Mouse (Mus musculus) gastrocnemius, adult 2 months (tissue): ENCODE results near the gene Parp9. TPM values are rescaled to one million over a fixed set of nuclear protein-coding genes. Genes with fewer than 3 reads are reported as not detected.
"Not testable (repeated sequence)": the region's sequence is repeated elsewhere in the genome, so short reads cannot be mapped to it uniquely, and the experiment has no call there.

Source experiments
- DNase-seq: peaks from one replicate; pipeline ENCODE4 v3.0.0; 2022
- H3K27ac ChIP-seq: fragments of 200-600 bp; 2 replicates; pipeline ENCODE4 v1.8.1; 2022; ENCODE audit warnings: mild to moderate bottlenecking
- H3K4me3 ChIP-seq: fragments of 200-600 bp; 2 replicates; pipeline ENCODE4 v1.8.1; 2022; ENCODE audit warnings: mild to moderate bottlenecking, moderate library complexity
- CTCF ChIP-seq: fragments of 200-600 bp; IDR thresholded peaks from 2 replicates; pipeline ENCODE4 v1.8.1; 2022; ENCODE audit warnings: antibody characterized with exemption, mild to moderate bottlenecking, moderate library complexity
- intact Hi-C: fragments of 180-260 bp; cut with DNase I; formaldehyde crosslinking; loops from one replicate; pipeline ENCODE4 v1.15.1; 2025
- total RNA-seq, 2 experiments: library from RNA; stranded (reverse); gene quantifications; 2 replicates each; pipeline ENCODE4 v1.2.3; 2021

The Parp9 gene
- total RNA-seq, 2 experiments from 2014 or later = 3.7 to 4.9 TPM

DNA sequence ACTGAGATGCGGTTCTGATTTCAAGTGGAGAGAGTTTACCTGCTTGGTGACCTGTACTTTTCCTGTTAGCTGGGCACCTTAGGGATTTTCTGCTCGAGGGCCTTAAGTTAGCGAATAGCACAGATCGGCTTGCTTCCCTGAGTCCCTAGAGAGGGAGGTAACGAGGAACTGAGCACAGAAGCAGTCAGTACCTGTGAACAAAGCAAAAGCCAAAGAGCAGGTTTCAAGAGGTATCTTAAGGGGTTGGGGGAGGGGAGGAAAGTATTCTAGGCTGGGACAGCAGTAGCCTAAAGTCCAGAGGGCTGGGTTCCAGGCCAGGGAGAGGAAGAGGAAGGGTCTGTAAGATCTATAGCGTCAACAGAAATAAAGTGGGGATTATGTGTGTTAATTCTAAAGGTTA, 991 bp downstream of the Parp9 start:
- Histone ChIP-seq H3K27ac (peak overlapping the region; percentile 91), H3K4me3 (peak overlapping the region; percentile 90)
- intact Hi-C loops = loop anchor here (1.0 to 10.0 kb wide), 2 partner anchors 65 to 204 kb away; no protein-coding TSS in a partner anchor
- peak; percentile 23 for DNase-seq
- no peak for TF ChIP-seq CTCF

- Histone ChIP-seq H3K4me3 (peak overlapping the region; percentile 90), H3K27ac (peak overlapping the region; percentile 91)
- intact Hi-C loops = loop anchor here (1.0 to 10.0 kb wide), 2 partner anchors 65 to 205 kb away; no protein-coding TSS in a partner anchor
- DNase-seq = peak; percentile 86
- TF ChIP-seq CTCF = peak; percentile 93
These were observed 1.4 kb downstream of the Parp9 start for GRCm38 (mm10) chr16:35939690-35940089.

DNA sequence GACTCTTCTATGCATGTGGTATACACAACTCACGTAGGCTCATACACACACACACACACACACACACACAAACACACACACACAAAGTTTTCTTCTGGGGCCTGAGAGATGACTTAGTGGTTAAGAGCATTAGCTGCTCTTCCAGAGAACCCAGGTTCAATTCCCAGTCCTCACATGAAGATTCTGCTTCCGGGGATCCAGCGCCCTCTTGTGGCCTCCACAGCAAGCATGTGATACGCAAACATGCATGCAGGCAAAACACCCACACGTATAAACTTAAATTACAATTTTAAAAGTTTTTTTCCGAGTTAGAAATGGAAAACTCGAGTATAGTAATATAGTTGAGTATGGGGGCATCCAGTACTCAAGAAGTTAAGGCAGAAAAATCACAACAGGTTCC, 3.1 kb downstream of the Parp9 start:
- no peak overlapping the region for H3K27ac ChIP-seq
- intact Hi-C loops = no loop called here
- TF ChIP-seq CTCF = peak; percentile 53
- no peak overlapping the region for H3K4me3 ChIP-seq
- DNase-seq = peak; percentile 27

DNA sequence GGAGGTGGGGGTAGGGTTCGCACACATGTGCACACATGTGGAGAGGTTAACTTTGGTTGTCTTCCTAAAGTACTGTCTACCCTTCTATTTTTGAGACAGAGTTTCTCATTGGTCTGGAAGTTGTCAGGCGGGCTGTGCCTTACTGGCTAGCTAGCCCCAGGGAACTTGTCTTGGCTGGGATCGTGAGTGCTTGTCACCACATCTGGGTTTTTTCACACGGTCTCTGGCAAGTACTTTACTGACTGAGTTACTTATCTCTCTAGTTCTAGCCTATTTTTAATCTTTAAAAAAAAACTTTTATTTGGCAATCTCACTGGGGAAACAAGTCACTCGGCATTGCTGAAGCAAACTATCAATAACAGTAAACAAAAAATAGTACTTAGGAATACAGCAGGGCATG, 11.0 kb downstream of the Parp9 start:
- Histone ChIP-seq H3K27ac (peak overlapping the region; percentile 69), H3K4me3 (no peak overlapping the region; the same call in 1 of the 2 replicates)
- peak; percentile 52 for DNase-seq
- no peak for TF ChIP-seq CTCF
- intact Hi-C loops = no loop called here

GRCm38 (mm10) chr16:35951216-35951615, 12.9 kb downstream of the Parp9 start:
- H3K4me3 ChIP-seq = no peak overlapping the region
- no peak overlapping the region for H3K27ac ChIP-seq
- TF ChIP-seq CTCF = no peak
- intact Hi-C loops = no loop called here
- no peak for DNase-seq

DNA sequence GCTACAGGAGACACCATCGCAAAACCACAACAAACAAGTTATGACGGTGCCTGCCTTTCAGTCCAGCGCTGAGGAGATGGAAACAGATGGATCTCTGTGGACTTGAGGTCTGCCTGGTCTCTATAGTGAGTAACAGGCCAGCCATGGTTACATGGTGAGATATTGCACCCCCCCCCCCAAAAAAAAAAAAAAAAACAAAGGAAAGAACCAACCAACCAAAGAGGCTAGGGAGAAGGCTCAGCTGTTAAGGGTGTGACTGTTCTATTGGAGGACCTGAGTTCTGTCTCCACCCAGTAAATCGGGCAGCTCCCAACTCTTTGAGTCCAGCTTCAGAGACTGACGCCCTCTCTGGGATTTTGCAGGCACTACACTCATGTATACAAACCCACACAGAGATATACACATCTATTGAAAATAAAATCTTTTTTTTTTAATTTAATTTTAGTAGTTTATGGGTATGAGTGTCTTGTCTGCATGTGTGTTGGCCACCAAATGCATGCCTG, 14.4 kb downstream of the Parp9 start:
- H3K27ac ChIP-seq = no peak overlapping the region
- no peak overlapping the region for H3K4me3 ChIP-seq
- TF ChIP-seq CTCF = no peak
- no peak for DNase-seq
- intact Hi-C loops = no loop called here

GRCm38 (mm10) chr16:35965991-35966390, 27.7 kb downstream of the Parp9 start:
- H3K4me3 ChIP-seq, intact Hi-C loops, DNase-seq: not testable (repeated sequence)

DNA sequence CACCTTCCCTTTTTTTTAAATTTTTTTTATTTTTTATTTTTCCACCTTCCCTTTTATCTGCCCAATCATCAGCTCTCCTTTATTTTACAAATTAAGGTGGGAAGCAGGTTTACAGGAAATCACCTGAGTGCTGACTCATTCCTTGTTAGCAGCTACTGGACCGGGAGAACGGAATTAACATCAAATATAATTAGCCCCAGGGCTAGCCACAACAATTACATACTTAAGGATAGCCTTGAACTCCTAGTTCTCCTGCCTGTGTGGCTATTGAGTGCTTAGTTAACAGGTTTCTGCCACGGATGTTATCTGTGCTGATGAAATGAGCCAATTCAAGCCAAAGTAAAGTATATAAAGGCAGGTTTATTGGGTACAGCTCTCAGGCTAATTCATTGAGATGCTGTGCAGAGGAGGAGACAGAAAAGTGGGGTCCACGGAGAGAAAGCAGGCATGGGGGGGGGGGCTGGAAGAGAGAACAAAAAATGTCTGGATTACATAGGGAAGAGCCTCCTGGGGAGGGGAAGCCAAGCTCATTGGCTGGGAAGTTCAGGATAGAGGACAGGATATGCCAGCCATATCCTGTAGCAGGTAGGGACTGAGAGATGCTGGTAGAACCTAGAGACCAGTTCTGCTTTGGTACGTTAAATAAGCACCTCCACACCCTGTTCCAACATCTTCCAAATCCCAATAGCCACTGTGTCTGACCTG, 28.3 kb downstream of the Parp9 start:
- TF ChIP-seq CTCF = no peak
- no peak overlapping the region for H3K27ac ChIP-seq
- DNase-seq = no peak
- intact Hi-C loops = no loop called here
- no peak overlapping the region for H3K4me3 ChIP-seq

More at GRCm38 (mm10) chr16:35965991-35966390, 27.7 kb downstream of the Parp9 start:
- not testable (repeated sequence) for H3K27ac ChIP-seq

DNA sequence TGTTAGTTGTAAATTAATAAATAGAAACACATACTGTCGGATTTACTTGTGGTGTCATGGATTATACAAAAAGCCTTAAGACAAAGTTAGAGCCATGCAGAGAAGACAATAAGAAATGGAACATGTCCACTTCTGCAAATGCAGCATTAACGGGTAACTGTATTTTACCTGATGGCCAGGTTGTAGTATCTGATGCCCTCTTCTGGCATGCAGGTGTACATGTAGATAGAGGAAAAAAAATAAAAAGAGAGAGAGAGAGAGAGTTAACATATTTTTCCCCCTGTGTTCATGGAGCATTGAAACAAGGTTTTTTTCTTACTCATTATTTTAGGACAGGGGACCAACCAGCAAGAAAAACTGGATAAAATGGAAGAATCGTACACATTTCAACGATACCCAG, 29.0 kb downstream of the Parp9 start:
- Histone ChIP-seq H3K4me3 (no peak overlapping the region), H3K27ac (no peak overlapping the region)
- intact Hi-C loops = no loop called here
- no peak for DNase-seq
- TF ChIP-seq CTCF = peak; percentile 18; the same call in 1 of the 2 replicates

GRCm38 (mm10) chr16:35968149-35968548, 29.9 kb downstream of the Parp9 start:
- intact Hi-C loops = no loop called here
- no peak for TF ChIP-seq CTCF
- Histone ChIP-seq H3K27ac (peak overlapping the region; percentile 40), H3K4me3 (no peak overlapping the region)
- DNase-seq = no peak

DNA sequence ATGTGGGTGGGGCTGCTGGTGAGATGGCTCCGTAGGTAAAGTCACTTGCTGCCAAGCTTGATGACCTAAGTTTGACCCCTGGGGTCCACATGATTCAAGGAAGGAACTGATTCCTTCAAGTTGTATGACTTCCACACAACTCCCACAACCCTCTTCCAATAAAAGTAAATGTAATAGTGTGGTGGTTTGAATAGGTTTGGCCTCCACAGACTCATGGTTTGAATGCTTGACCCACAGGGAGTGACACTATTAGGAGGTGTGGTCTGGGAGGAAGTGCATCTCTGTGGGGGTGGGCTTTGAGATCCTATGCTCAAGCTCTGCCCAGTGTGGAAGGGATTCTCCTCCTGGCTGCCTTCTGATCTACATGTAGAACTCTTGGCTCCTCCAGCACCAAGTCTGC, 35.8 kb downstream of the Parp9 start:
- no peak for DNase-seq
- no peak for TF ChIP-seq CTCF
- Histone ChIP-seq H3K4me3 (no peak overlapping the region), H3K27ac (no peak overlapping the region)
- intact Hi-C loops = no loop called here

DNA sequence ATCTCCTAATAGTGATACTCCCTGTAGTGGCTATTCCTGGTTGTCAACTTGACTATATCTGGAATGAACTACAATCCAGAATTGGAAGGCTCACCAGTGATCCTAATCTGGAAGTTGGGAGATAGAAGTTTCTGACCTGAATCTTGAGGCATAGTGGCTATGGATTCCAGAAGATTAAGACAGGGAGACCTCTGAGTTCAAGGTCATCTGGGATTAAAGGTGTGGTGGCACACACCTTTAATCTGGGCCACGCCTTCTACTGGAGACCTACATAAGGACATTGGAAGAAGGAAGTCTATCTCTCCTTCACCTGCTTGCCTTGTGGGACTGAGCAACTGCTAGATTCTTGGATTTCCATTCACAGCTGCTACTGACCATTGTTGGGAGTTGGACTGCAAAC, 40.2 kb downstream of the Parp9 start, which contains the start of gene Kpna1:
Kpna1 (plus strand) TSS at position 301 of the 400 bp plus-strand sequence.
- intact Hi-C loops, H3K4me3 ChIP-seq, DNase-seq, H3K27ac ChIP-seq: not testable (repeated sequence)

DNA sequence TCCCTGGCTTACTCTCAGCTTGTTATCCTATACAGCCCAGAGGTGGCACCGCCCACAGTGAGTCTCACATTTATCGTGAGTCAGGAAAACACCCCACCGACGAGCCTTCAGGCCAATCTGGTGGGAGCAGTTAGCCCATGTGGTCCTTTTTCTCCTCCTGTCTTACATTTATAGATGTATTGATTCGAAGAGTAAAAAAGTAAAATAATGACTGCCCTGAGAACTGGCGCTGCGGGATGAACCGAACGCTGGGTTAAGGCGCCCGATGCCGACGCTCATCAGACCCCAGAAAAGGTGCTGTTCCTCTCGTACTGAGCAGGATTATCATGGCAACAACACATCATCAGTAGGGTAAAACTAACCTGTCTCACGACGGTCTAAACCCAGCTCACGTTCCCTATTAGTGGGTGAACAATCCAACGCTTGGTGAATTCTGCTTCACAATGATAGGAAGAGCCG, 43.1 kb downstream of the Parp9 start:
- no peak for TF ChIP-seq CTCF
- intact Hi-C loops = no loop called here
- DNase-seq = peak; percentile 99
- no peak overlapping the region for H3K27ac ChIP-seq
- H3K4me3 ChIP-seq = no peak overlapping the region
